Mouse (Mus musculus): Measurements from ENCODE around the gene Kank1. TPM values are rescaled to one million over a fixed set of nuclear protein-coding genes. Genes with fewer than 3 reads are reported as not detected.

The Kank1 gene
- polyA plus RNA-seq, 1 experiment from 2014 or later = 20.4 TPM

DNA sequence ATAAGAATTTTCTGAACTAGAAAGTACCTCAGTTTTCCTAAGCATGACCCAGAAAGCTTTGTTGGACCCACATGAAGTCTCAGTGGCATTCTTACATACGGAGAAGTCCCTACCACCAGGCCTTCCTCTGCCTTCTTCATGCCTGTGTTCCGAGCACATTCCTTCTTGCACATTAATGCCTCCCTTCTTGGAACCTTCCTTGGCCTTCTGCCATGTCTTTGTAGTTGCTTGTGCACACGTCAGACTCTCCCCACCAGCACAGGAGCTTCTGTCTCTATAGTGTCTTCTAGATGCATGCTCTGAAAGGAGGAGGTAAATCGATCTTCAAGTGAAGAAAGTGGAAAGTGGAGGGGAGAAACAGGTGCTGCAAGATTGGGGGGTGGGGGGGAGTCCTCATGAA is 58.4 kb downstream of the Kank1 start:
- Histone ChIP-seq H3K9ac (no peak overlapping the region), H3K36me3 (no peaks in the 10 kb centered on the region), H3K27me3 (no peaks in the 10 kb centered on the region), H3K27ac (no peak overlapping the region), H3K9me3 (replicated peaks) (no peaks in the 10 kb centered on the region), H3K4me3 (no peak overlapping the region), H3K4me2 (replicated peaks) (no peak overlapping the region), H3K4me1 (no peaks in the 10 kb centered on the region)
- ATAC-seq (ENCODE audit: low FRiP score) = no peak
- 78% methylated on average over 4 of the region's 4 CpGs for WGBS

DNA sequence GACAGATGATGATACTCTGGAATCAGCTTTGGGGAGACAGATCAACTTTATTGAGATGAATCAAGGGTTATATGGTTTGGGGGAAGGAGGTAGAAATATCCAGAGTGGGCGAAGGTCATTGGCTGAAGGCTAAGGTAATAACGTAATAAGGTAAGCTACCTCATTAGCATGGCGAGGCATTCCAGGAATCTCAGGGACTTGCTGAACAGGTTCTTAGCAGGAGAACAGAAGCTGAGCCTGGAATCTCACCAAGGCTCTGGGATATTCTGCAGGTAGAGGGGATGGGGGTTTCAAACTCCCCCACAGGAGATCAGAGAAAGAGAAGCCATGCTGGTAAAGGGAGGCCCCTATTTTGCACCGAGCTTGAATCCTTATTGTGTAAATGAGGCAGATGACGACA is 60.5 kb downstream of the Kank1 start:
- no peak for ATAC-seq (ENCODE audit: low FRiP score)
- 75% methylated on average over 5 of the region's 5 CpGs for WGBS
- no peaks in the 10 kb centered on the region for H3K36me3 ChIP-seq

DNA sequence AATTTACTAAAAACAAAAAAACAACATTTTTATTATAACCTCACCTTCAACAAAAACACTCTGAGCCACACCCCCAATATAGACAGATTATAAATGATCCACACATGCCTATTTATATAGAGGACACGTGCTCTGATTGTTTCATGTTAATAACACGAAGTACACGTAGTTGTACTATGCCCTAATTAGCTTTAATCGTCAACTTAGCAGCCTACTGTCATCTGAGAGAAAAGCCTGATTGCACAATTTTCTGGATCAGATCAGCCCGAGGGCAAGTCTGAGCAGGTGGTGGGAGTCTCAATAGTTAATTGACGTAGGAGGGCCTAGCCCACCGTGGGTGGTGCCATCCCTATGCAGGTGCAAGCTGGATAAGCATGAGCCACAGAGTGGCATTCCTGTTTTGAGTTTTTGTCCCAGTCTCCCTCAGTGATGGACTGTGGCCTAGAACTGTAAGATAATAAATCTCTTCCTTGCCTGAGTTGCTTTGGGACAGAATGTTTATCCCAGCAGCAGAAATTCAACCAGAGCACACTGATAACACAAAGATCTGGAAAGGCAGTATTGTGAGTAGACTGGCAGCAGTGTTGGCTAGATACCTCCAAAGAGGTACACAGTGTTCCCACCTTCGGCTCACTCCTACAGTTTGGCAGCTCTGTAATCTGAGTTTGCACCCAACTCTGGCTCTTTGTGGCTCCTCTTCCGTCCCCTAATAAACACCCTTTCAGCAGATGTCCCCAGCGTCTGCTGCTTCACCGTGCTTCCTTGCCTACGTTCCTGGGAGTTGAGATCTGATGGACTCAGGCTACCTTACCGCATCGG is 63.3 kb downstream of the Kank1 start:
- Histone ChIP-seq H3K4me1 (no peaks in the 10 kb centered on the region), H3K27ac (no peak overlapping the region), H3K9me3 (replicated peaks) (no peaks in the 10 kb centered on the region), H3K27me3 (no peaks in the 10 kb centered on the region), H3K4me2 (replicated peaks) (no peak overlapping the region), H3K36me3 (no peaks in the 10 kb centered on the region), H3K9ac (no peak overlapping the region), H3K4me3 (no peak overlapping the region)
- no peak for ATAC-seq (ENCODE audit: low FRiP score)
- 85% methylated on average over 14 of the region's 14 CpGs for WGBS

More for the DNA sequence above, 60.5 kb downstream of the Kank1 start:
- H3K9me3 ChIP-seq (replicated peaks) = no peaks in the 10 kb centered on the region
- no peaks in the 10 kb centered on the region for H3K4me1 ChIP-seq
- no peak overlapping the region for H3K27ac ChIP-seq
- H3K4me3 ChIP-seq = no peak overlapping the region
- H3K9ac ChIP-seq = no peak overlapping the region
- no peaks in the 10 kb centered on the region for H3K27me3 ChIP-seq
- H3K4me2 ChIP-seq (replicated peaks) = no peak overlapping the region

DNA sequence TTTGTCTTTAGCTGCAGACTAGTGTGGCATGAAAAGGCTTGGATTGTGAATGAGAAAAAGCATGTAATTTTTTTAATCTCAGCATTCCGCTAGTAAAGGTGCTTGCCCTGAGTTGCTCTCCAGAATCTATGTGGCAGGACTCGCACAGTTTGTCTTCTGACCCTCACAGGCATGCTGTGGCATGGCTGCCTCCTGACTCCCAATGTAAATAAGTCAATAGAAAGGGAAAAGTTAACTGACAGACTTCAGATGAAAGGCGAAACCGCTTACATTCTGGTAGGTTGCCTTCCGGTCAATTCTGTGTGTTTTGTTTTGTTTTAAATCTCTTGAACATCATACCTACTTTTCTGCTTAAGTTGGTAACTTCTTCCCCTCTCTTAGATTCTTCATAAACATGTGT is 64.4 kb downstream of the Kank1 start:
- Histone ChIP-seq H3K36me3 (no peaks in the 10 kb centered on the region), H3K27ac (no peak overlapping the region), H3K27me3 (no peaks in the 10 kb centered on the region), H3K4me1 (no peaks in the 10 kb centered on the region), H3K4me3 (no peak overlapping the region), H3K4me2 (replicated peaks) (no peak overlapping the region), H3K9ac (no peak overlapping the region), H3K9me3 (replicated peaks) (no peaks in the 10 kb centered on the region)
- ATAC-seq (ENCODE audit: low FRiP score) = no peak
- WGBS = 76% methylated on average over 5 of the region's 5 CpGs

DNA sequence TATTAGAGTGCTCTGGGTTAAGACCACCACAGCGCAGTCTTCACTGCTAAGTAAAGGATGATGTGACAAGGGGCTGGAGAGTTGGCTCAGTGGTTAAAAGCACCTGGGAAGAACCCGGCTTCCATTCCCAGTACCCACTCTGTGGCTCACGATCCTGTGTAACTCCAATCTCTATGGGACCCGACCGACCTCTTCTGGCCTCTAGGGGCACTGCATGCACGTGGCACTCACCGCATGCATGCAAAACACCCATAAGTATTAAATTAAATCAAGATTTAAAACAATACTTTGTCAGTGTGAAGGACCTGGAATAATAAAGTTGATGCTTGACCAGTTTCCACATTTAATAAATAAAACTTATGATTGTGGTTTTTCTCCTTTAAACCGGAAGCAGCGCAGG is 69.5 kb downstream of the Kank1 start:
- H3K9me3 ChIP-seq (replicated peaks) = no peaks in the 10 kb centered on the region
- no peak overlapping the region for H3K9ac ChIP-seq
- no peaks in the 10 kb centered on the region for H3K36me3 ChIP-seq
- H3K27me3 ChIP-seq = peaks cover 6% of the 10 kb centered on the region; the same call in 1 of the 2 replicates
- H3K4me3 ChIP-seq = no peak overlapping the region
- 64% methylated on average over 9 of the region's 9 CpGs for WGBS
- ATAC-seq (ENCODE audit: low FRiP score) = no peak
- H3K4me2 ChIP-seq (replicated peaks) = no peak overlapping the region
- peaks cover 7% of the 10 kb centered on the region for H3K4me1 ChIP-seq
- H3K27ac ChIP-seq = no peak overlapping the region

DNA sequence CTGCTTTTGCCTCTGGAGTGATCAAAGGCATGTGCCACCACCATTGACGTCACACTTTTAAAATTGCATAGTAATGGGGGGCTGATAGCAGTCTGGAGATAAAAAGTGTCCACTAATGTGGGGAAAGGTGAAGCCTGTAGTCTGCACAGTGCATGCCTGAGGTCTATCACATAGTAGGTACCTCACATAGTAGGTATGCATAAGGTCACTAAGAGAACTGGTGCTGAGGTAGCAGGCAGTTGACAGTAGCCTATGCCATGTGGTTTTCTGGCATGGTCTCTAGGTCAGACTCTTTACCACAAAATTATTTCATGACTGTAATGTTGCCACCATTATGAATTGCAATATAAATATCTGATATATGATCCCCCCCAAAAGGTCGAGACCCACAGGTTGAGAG is 71.4 kb downstream of the Kank1 start:
- no peak overlapping the region for H3K4me3 ChIP-seq
- WGBS = 41% methylated on average over 2 of the region's 2 CpGs
- no peaks in the 10 kb centered on the region for H3K36me3 ChIP-seq
- no peak overlapping the region for H3K9ac ChIP-seq
- ATAC-seq (ENCODE audit: low FRiP score) = no peak
- H3K4me1 ChIP-seq = peaks cover 10% of the 10 kb centered on the region
- H3K27ac ChIP-seq = no peak overlapping the region
- peaks cover 6% of the 10 kb centered on the region; the same call in 1 of the 2 replicates for H3K27me3 ChIP-seq
- H3K9me3 ChIP-seq (replicated peaks) = no peaks in the 10 kb centered on the region
- no peak overlapping the region for H3K4me2 ChIP-seq (replicated peaks)

DNA sequence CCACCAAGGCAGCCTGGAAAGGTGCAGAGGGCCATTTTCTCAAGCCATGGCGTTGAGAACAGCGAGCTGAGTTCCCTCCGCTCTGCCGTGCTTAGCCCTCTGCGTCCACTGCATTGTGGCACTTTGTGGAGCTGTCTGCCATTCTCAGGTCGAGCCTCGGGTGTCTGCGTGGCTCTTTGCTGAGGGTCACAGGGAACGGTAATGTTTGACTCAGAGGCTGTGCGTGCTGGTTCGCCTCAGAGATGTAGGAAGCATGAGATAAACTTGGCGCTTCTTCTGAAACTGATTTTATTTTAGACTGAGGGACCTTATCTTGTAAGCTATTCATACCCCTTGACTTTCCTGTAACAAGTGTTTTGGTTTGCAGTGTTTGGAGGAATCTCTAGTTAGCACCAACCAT is 72.0 kb downstream of the Kank1 start:
- H3K4me3 ChIP-seq = no peak overlapping the region
- 29% methylated on average over 12 of the region's 12 CpGs for WGBS
- no peak overlapping the region for H3K4me2 ChIP-seq (replicated peaks)
- H3K27ac ChIP-seq = no peak overlapping the region
- H3K27me3 ChIP-seq = peaks cover 6% of the 10 kb centered on the region; the same call in 1 of the 2 replicates
- no peaks in the 10 kb centered on the region for H3K36me3 ChIP-seq
- ATAC-seq (ENCODE audit: low FRiP score) = no peak
- H3K9ac ChIP-seq = no peak overlapping the region
- no peaks in the 10 kb centered on the region for H3K9me3 ChIP-seq (replicated peaks)
- H3K4me1 ChIP-seq = peaks cover 10% of the 10 kb centered on the region

DNA sequence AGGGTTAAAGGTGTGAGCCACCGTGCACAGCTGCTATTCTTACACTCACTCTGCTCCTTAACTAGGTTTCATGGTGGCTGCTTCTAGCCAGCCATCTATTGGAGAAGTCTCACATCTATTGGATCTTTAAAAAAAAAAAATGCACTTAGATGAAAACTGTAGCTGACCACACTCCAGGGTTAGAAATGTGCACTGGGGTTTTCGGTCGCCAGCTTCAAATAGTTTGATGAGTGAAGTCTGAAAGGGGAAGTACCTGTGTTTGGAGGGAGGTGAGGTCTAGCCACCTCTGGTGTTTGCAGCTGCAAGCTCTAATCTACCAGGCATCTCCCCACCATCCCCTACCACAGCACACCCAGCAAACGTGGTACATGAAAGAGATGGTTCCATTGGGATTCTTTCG is 74.2 kb downstream of the Kank1 start:
- no peaks in the 10 kb centered on the region for H3K36me3 ChIP-seq
- no peak overlapping the region for H3K4me2 ChIP-seq (replicated peaks)
- H3K4me1 ChIP-seq = peaks cover 10% of the 10 kb centered on the region
- H3K9ac ChIP-seq = no peak overlapping the region
- no peak for ATAC-seq (ENCODE audit: low FRiP score)
- no peak overlapping the region for H3K27ac ChIP-seq
- no peak overlapping the region for H3K4me3 ChIP-seq
- H3K27me3 ChIP-seq = peaks cover 6% of the 10 kb centered on the region; the same call in 1 of the 2 replicates
- 72% methylated on average over 5 of the region's 5 CpGs for WGBS
- H3K9me3 ChIP-seq (replicated peaks) = no peaks in the 10 kb centered on the region

DNA sequence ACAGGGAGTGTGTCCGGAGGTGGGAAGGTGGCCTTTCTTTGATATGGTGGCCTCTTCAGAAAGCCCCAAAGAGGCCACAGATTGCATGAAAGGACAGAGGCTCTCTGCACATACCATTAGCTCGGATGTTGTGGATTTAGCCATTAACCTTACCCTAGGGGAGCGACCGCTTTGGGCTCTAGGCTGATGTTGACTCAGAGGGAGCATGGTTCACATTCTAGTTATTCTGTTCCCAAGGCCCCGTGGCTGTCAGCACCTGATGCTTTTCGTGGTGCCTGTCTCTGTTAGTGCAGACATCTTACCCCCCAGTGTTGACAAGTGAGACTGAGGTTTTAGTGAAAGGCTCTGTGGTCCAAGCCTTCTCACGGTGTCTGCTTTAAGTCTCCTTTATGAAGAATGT is 74.9 kb downstream of the Kank1 start:
- Histone ChIP-seq H3K4me3 (no peak overlapping the region), H3K27ac (no peak overlapping the region), H3K4me1 (peaks cover 10% of the 10 kb centered on the region), H3K36me3 (no peaks in the 10 kb centered on the region), H3K9me3 (replicated peaks) (no peaks in the 10 kb centered on the region), H3K4me2 (replicated peaks) (no peak overlapping the region), H3K27me3 (peaks cover 6% of the 10 kb centered on the region; the same call in 1 of the 2 replicates), H3K9ac (no peak overlapping the region)
- 53% methylated on average over 7 of the region's 7 CpGs for WGBS
- ATAC-seq (ENCODE audit: low FRiP score) = no peak

DNA sequence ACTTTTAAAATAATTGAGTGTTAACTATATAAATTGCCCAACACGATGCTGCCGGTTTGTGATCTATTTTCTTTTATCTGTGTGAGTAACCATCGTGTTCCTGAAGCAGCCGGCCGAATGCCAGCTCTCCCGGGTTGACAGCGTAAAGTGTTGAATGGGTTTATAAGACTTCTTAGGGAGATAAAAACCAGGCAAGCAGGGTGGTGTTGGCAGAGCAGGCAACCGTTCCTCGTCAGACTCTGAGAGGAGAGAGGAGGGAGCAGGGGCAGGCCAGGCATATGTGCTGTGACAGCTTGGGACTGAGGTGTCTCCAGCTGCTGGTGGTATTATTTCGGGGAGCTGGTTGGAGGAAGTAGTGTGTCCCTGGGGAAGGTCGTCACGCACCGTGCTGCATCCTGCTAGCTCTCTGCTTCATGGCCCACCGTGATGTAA is 78.7 kb downstream of the Kank1 start:
- Histone ChIP-seq H3K4me1 (peaks cover 3% of the 10 kb centered on the region; the same call in 1 of the 2 replicates), H3K27ac (no peak overlapping the region), H3K4me2 (replicated peaks) (no peak overlapping the region), H3K36me3 (no peaks in the 10 kb centered on the region), H3K27me3 (no peaks in the 10 kb centered on the region), H3K9ac (no peak overlapping the region), H3K9me3 (replicated peaks) (no peaks in the 10 kb centered on the region), H3K4me3 (no peak overlapping the region)
- ATAC-seq (ENCODE audit: low FRiP score) = no peak
- 72% methylated on average over 14 of the region's 14 CpGs for WGBS

DNA sequence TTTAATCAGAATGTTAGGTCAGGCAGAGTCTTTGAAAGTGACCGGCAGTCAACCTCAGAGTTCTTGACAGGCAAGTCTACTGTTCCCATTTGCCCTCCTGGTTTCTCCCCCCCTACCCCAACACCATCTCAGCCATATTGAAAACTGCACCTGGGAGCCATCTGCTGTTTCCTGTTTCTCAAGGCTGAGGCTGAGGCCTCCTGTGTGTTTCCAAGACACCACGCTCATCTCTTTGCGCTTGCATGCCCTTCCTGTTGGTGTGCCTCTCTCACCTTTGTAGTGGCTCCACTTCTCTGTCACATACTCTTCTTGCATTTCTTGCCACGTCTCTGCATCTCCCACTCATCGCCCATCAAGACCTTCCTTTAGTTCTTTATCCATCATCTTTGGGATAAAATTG is 79.2 kb downstream of the Kank1 start:
- Histone ChIP-seq H3K27ac (no peak overlapping the region), H3K4me3 (no peak overlapping the region), H3K9ac (no peak overlapping the region), H3K9me3 (replicated peaks) (no peaks in the 10 kb centered on the region), H3K4me2 (replicated peaks) (no peak overlapping the region), H3K27me3 (no peaks in the 10 kb centered on the region), H3K36me3 (no peaks in the 10 kb centered on the region), H3K4me1 (peaks cover 3% of the 10 kb centered on the region; the same call in 1 of the 2 replicates)
- WGBS = 84% methylated on average over 5 of the region's 5 CpGs
- no peak for ATAC-seq (ENCODE audit: low FRiP score)

DNA sequence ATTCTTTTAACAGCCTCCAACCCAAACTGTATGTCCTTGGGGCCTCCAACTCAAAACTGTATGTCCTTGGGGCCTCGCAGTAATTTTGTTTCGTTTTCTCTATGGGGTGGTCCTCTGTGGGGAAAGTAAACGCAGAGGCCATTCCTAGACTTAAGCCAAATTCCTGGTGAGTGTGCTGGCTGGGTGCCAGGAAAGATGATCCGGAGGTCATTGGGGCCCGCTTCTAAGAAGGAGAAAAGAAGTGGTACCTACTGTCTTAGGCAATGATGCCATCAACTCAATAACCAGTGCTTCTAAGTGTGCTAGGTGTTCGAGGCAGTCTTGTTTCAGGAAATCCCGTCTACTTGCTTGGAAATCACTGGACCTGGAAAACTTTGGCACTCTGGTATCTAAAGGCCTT is 87.5 kb downstream of the Kank1 start:
- Histone ChIP-seq H3K36me3 (no peaks in the 10 kb centered on the region), H3K4me1 (peaks cover 4% of the 10 kb centered on the region; the same call in 1 of the 2 replicates), H3K9ac (no peak overlapping the region), H3K4me2 (replicated peaks) (no peak overlapping the region), H3K27ac (no peak overlapping the region), H3K27me3 (no peaks in the 10 kb centered on the region), H3K9me3 (replicated peaks) (no peaks in the 10 kb centered on the region), H3K4me3 (no peak overlapping the region)
- WGBS = 80% methylated on average over 7 of the region's 7 CpGs
- no peak for ATAC-seq (ENCODE audit: low FRiP score)
